Mouse (Mus musculus) thymus, postnatal 36 days (tissue): Measurements from ENCODE around the gene Pde6d.
A peak's percentile ranks its signal among the peaks of the same experiment; 100 is the strongest.

Experiments used
- DNase-seq, 2 experiments: peaks; one replicate each; pipeline ENCODE4 v3.0.0; 2022; ENCODE audit warnings: mixed read lengths in 2 of 2

Gene Pde6d

DNA sequence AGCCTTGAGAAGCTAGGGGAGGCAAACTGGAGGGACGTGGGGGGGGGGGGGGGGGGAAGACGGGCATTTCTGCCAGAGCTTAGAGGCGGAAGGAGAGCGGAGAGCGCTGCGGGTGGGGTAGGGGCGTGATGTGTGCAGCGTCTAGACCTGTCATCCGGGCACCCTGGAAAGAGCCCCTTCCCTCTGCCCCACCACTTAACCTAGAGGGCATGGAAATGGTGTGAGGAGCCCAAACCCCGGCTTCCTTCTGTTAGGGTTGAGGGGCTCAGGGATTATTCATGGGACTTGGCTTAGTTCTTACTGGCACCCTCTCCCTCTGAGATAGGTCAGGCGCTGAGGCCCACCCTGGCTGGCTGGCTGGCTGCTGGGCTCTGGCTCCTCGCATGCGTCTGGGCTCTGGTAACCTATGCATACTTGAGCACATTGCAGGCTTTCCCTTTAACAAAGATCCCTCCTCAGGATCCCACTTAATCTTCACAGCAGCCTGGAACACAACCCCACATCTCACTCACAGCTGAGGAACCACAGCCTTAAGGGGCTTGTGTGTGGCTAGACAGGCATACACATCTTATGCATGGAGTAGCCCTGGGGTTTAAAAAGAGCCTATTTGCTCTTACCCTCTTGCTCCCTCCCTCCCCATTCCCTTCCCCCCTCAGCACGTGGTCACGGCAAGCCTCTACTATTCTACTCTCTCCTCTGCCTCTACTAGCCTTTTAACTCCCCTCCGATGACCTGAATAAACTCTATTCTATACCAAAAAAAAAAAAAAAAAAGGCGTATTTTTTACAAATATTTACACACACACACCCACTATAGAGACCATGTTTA is 80.0 kb downstream of the Pde6d start:
- peak in 1 of 2 experiments; percentile 53 for DNase-seq

DNA sequence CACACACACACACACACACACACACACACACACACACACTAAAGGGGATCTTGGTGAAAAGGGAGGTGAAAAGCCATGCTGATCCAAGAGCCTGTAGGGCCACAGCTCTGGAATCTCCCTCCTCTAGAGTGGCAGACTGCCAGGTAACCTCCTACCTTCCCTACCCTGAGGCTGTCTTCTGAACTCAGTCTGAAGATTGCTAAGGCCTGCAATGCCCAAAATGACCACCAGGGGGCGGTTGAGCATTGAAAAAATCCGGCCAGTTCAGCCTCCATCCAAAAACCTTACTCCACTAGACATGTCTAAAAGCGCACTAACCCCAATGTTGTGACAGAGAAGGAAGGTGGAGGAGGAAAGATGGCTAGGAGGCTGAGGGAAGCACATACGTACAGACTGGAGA is 80.9 kb downstream of the Pde6d start:
- DNase-seq: peak; percentile 88 to 94

DNA sequence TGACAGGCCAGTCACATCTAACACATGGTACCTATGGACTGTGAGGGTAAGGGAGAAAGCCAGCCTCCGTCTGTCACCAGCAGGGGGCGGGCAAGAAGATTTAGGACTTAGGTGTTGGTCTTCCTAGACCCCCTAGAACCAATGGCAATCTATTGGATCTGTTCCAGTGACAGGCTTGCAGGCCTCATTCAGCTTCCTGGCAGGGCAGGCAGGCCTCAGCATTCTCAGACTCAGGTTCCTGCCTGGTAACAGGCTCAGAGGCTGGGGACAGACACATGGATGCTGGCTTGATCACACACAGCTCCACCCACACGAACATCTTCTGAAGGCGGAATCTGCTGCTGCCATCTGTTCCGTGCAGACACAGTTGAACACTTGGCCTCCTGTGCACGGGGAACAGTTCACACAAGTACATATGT is 81.3 kb downstream of the Pde6d start:
- peak; percentile 79 to 82 for DNase-seq

DNA sequence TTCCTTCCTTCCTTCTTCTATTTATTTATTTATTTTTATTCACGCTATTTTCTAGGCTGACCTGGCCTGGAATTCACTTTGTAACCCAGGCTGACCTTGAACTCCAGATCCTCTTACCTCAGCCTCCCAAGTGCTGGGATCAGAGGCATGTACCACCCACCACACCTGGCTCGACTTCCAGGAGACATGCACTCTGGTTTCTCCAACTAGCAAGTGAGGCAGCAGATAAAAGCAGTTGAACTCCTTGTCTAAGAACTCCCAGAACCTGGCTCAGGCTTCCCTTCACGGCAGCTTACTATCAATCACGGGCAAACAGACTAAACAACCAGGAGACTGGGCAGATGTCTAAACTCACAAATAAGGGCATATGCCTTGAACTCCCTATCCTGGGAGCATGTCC is 81.7 kb downstream of the Pde6d start:
- DNase-seq: no peak

DNA sequence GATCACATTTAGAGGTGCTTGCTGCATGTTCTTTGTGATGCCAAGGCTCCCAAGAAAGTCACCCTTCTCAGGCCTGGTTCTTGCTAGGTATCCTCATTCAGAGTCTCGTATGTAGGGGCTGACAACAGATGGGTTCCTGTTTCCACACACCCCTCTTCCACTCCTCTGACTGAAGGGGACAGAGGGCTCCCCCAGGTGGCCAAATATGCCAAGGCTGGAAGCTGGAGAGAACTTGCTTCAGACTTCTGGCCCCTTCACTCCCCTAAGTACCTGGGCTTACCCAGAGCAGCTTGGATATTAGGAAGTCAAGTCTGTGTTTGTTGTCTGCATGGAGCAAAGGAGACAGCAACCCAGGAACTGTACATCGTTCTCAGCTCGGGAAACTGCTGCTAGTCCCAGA is 82.5 kb downstream of the Pde6d start:
- DNase-seq: peak; percentile 86 to 87

DNA sequence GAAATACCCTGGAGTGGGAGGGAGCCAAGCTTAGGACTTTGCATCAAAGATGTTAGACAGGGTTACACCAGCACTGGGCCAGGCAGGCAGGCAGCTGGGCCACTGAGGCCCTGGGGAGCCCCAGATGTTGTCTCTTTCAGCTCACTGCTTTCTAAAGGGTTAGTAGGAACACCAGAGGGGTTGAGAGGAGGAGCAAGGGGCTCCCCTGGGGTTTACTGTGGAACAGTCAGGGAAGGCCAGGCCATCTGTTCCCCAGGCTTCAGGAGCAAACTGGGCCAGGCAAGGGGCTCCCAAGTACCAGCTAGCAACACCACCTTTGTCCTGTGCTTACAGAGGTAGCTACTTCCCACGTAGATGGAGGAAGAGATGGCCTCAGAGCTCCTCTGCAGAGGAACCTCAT is 83.8 kb downstream of the Pde6d start:
- no peak for DNase-seq

DNA sequence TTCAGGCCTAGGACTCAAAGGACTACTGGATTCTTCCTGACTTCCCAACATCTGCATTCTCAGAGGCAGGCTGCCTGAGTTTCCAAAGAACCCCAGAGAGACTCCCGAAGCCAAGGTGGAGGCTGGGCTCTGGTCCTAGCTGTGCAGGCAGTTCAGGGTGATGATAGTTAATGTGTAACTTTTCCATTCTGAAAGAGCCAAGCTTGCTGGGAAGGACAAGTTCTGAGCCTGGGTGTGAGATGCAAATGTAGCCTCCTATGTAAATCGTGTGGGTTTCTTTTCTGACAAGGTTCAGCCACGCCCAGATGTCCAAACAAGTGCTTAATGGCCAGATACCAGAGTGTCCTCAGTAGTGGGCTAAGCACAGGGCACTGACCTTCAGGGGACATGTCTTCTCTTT is 84.4 kb downstream of the Pde6d start:
- no peak for DNase-seq

DNA sequence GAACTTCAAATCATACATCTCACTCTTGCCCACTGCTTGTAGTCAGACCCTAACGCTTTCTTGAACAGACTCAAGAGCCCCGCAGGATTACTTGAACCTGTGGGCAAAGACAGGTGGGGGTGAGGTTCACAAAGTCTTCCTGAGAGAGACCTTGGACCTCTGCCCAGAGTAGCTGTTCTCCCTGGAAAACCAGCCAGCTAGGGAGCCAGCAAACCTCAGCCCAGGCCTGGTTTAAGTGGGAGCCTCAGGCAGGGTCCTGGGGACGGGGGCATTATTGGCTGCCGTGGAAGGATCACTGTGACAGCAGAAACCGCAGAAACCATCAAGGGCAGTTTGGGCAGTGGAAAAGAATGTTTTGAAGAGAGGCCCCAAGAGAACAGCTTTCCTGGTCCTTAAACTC is 85.1 kb downstream of the Pde6d start:
- DNase-seq: no peak

DNA sequence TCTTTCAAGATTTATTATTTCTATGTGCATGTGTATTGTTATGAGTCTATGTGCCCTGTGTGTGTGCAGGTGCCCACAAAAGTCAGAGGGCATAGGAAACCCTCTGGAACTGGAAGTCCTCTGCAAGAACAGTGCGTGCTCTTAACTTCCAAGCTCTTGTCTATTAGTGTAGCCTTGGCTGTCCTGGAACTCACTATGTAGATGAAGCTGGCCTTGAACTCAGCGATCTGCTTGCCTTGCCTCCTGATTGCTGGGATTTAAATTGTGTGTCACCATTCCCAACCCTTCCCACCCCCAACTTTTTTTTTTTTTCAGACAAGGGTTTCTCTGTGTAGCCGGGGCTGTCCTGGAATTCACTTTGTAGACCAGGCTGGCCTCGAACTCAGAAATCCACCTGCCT is 86.1 kb downstream of the Pde6d start:
- DNase-seq: no peak

DNA sequence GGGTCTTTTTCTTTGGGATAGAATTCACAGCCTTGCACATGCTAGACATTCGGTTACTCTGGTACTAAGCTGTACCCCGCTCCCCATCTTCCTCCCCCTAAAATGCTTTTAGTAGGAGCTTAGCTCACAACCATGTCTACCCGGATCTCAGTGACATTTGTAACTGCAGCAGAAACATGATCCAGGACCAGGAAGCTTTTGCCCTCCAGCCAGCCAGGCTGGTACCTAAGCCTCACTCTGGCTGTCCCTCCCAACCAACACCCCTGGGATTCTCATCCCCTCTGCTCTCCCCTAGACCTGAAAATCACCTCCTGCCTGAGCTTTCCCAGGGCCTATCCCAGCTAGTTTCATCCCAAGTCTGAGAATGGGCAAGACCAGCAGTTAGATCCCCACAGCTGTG is 88.6 kb downstream of the Pde6d start:
- DNase-seq: no peak
